Comparison of ENCODE assay signal across 8 mouse cellular contexts in genomic region chr9:58583267-58583641, GRCm38 (mm10). TPM values are rescaled to one million over a fixed set of nuclear protein-coding genes. Genes with fewer than 3 reads are reported as not detected.
A peak's percentile ranks its signal among the peaks of the same experiment; 100 is the strongest.
DNase-seq lines count a peak whose midpoint lies in the region; ATAC-seq and TF ChIP-seq lines count a peak whose summit lies in the region.

No protein-coding gene starts in this region.

- no peak for TF ChIP-seq POLR2A in heart, adult 2 months (IDR thresholded peaks at IDR 0.05; ENCODE audit: insufficient read depth, low read depth, low read length)
- TF ChIP-seq POLR2A in thymus, adult 2 months (IDR thresholded peaks at IDR 0.05; ENCODE audit: control insufficient read depth, extremely low read depth, insufficient read depth, low read length, poor library complexity): no peak

- ATAC-seq in forebrain, embryonic 12.5 days (ENCODE audit: low FRiP score): no peak
- no peak for ATAC-seq in intestine, embryonic 16.5 days

- peak overlapping the region; percentile 68 for H3K4me2 ChIP-seq in forebrain, embryonic 12.5 days
- peak overlapping the region; percentile 78 for H3K4me2 ChIP-seq in intestine, embryonic 16.5 days (ENCODE audit: low read depth, low read length)

- peaks cover 9% of the 10 kb centered on the region for H3K4me1 ChIP-seq in heart, adult 2 months (ENCODE audit: control insufficient read depth, insufficient read depth, low read length)
- peaks cover 10% of the 10 kb centered on the region for H3K4me1 ChIP-seq in forebrain, embryonic 12.5 days
- peaks cover 7% of the 10 kb centered on the region; the same call in 1 of the 2 replicates for H3K4me1 ChIP-seq in intestine, embryonic 16.5 days (ENCODE audit: control insufficient read depth, insufficient read depth, low read length)
- H3K4me1 ChIP-seq in midbrain, embryonic 10.5 days: peaks cover 21% of the 10 kb centered on the region
- H3K4me1 ChIP-seq in thymus, adult 2 months (replicated peaks; ENCODE audit: control insufficient read depth, insufficient read depth, low read length): peaks cover 3% of the 10 kb centered on the region

- peak overlapping the region; percentile 98 for H3K9ac ChIP-seq in heart, adult 2 months (ENCODE audit: low read depth, low read length)
- H3K9ac ChIP-seq in forebrain, embryonic 12.5 days: peak overlapping the region; percentile 95
- peak overlapping the region; percentile 98 for H3K9ac ChIP-seq in intestine, embryonic 16.5 days (ENCODE audit: low read depth, low read length)

- peaks cover 2% of the 10 kb centered on the region; the same call in 1 of the 2 replicates for H3K79me2 ChIP-seq in heart, adult 2 months (replicated peaks; ENCODE audit: control insufficient read depth, insufficient read depth, low read length)

- under 1% methylated on average over 8 of the region's 8 CpGs for WGBS in heart, adult 2 months
- WGBS in forebrain, embryonic 12.5 days: 1% methylated on average over 8 of the region's 8 CpGs
- 2% methylated on average over 8 of the region's 8 CpGs for WGBS in intestine, embryonic 16.5 days
- WGBS in midbrain, embryonic 10.5 days: 2% methylated on average over 8 of the region's 8 CpGs
- WGBS in thymus, adult 2 months: under 1% methylated on average over 8 of the region's 8 CpGs

- peak overlapping the region; percentile 92 for H3K4me3 ChIP-seq in heart, adult 2 months
- H3K4me3 ChIP-seq in forebrain, embryonic 12.5 days (replicated peaks): peak overlapping the region; percentile 84
- peak overlapping the region; percentile 99 for H3K4me3 ChIP-seq in intestine, embryonic 16.5 days (ENCODE audit: low read length)
- H3K4me3 ChIP-seq in midbrain, embryonic 10.5 days: peak overlapping the region; percentile 93
- H3K4me3 ChIP-seq in thymus, adult 2 months (ENCODE audit: control insufficient read depth, insufficient read depth, low read length): peak overlapping the region; percentile 84

- peaks cover 14% of the 10 kb centered on the region for H3K36me3 ChIP-seq in heart, adult 2 months (ENCODE audit: control insufficient read depth, insufficient read depth, low read length)
- H3K36me3 ChIP-seq in forebrain, embryonic 12.5 days (replicated peaks): no peaks in the 10 kb centered on the region
- no peaks in the 10 kb centered on the region for H3K36me3 ChIP-seq in intestine, embryonic 16.5 days (ENCODE audit: control insufficient read depth, insufficient read depth, low read length)
- H3K36me3 ChIP-seq in midbrain, embryonic 10.5 days: peaks cover 4% of the 10 kb centered on the region
- H3K36me3 ChIP-seq in thymus, adult 2 months (ENCODE audit: control insufficient read depth, insufficient read depth, low read length): no peaks in the 10 kb centered on the region

- H3K27ac ChIP-seq in heart, adult 2 months: peak overlapping the region; percentile 96
- H3K27ac ChIP-seq in forebrain, embryonic 12.5 days: peak overlapping the region; percentile 98
- H3K27ac ChIP-seq in intestine, embryonic 16.5 days (ENCODE audit: low read length): peak overlapping the region; percentile 97
- peak overlapping the region; percentile 95 for H3K27ac ChIP-seq in midbrain, embryonic 10.5 days (replicated peaks)
- H3K27ac ChIP-seq in thymus, adult 2 months (ENCODE audit: control insufficient read depth, insufficient read depth, low read length): peak overlapping the region; percentile 81

- no peak for TF ChIP-seq CTCF in heart, adult 2 months (IDR thresholded peaks at IDR 0.05)
- TF ChIP-seq CTCF in thymus, adult 2 months (IDR thresholded peaks at IDR 0.05; ENCODE audit: borderline replicate concordance, control insufficient read depth, extremely low read depth, insufficient read depth, low read length, poor library complexity): no peak

- no peaks in the 10 kb centered on the region for H3K9me3 ChIP-seq in forebrain, embryonic 12.5 days
- no peaks in the 10 kb centered on the region for H3K9me3 ChIP-seq in intestine, embryonic 16.5 days (ENCODE audit: control insufficient read depth, low read length)
- no peaks in the 10 kb centered on the region for H3K9me3 ChIP-seq in midbrain, embryonic 10.5 days (replicated peaks)

- intact Hi-C loops in heart, adult 2 months (cut with DNase I): no loop called here
- intact Hi-C loops in left cerebral cortex, postnatal 4 days (cut with DNase I): loop anchor here (5.0 kb wide), 1 partner anchor 69 kb away; no protein-coding TSS in a partner anchor

- no peak for TF ChIP-seq EP300 in heart, adult 2 months (IDR thresholded peaks at IDR 0.05; ENCODE audit: insufficient read depth, low read depth, low read length)

- DNase-seq in heart, adult 2 months: peak; percentile 45 to 52
- no peak for DNase-seq in heart, adult 18-20 months
- DNase-seq in MEL-GATA-1-ER (ENCODE audit: extremely low read depth, low read depth): peak; percentile 47
- DNase-seq in midbrain, embryonic 10.5 days (ENCODE audit: low spot score): no peak
- peak; percentile 41 for DNase-seq in thymus, adult 2 months
- DNase-seq in left cerebral cortex, postnatal 4 days: no peak

- H3K27me3 ChIP-seq in heart, adult 2 months (ENCODE audit: control insufficient read depth, insufficient read depth, low read length): no peaks in the 10 kb centered on the region
- no peaks in the 10 kb centered on the region for H3K27me3 ChIP-seq in forebrain, embryonic 12.5 days
- H3K27me3 ChIP-seq in intestine, embryonic 16.5 days (replicated peaks; ENCODE audit: control insufficient read depth, insufficient read depth, low read length): no peaks in the 10 kb centered on the region
- H3K27me3 ChIP-seq in midbrain, embryonic 10.5 days (ENCODE audit: low read depth, poor library complexity, severe bottlenecking): no peaks in the 10 kb centered on the region
- no peaks in the 10 kb centered on the region for H3K27me3 ChIP-seq in thymus, adult 2 months (ENCODE audit: control insufficient read depth, insufficient read depth, low read length)

RNA-seq across cellular contexts. Expression of gene Nptn, which starts 1.2 kb away (rescaled TPM):
- total RNA-seq in heart, adult 2 months (2021): 100 to 1,000 TPM; 123 to 124 TPM
- polyA plus RNA-seq in heart, adult 2 months (2012; rRNA removed): 282 and 290 TPM in 2 replicates
- 100 to 1,000 TPM; 113 to 123 TPM for total RNA-seq in heart, adult 18-20 months (2021)
- polyA plus RNA-seq in forebrain, embryonic 12.5 days (2016; fragmentation: Nextera tagmentation; extraction: Ambion mirVana): 69.6 and 71.6 TPM in 2 replicates
- 118 and 122 TPM in 2 replicates for polyA plus RNA-seq in intestine, embryonic 16.5 days (2015; fragmentation: Nextera tagmentation; extraction: Ambion mirVana)
- polyA plus RNA-seq in midbrain, embryonic 10.5 days (2016; fragmentation: Nextera tagmentation; extraction: Ambion mirVana): 52.5 and 55.2 TPM in 2 replicates
- 282 and 309 TPM in 2 replicates for polyA plus RNA-seq in thymus, adult 2 months (2012; rRNA removed)
- total RNA-seq in left cerebral cortex, postnatal 4 days (2021): 100 to 1,000 TPM; 403 to 462 TPM

RNA-seq across cellular contexts. Expression of gene Cd276, which starts 28.0 kb away (rescaled TPM):
- total RNA-seq in heart, adult 2 months (2021): 1 to 10 TPM; 8.5 to 10.0 TPM
- 7.1 and 7.8 TPM in 2 replicates for polyA plus RNA-seq in heart, adult 2 months (2012; rRNA removed)
- total RNA-seq in heart, adult 18-20 months (2021): 1 to 10 TPM; 5.9 to 8.3 TPM
- polyA plus RNA-seq in forebrain, embryonic 12.5 days (2016; fragmentation: Nextera tagmentation; extraction: Ambion mirVana): 32.2 and 35.9 TPM in 2 replicates
- 17.9 and 18.1 TPM in 2 replicates for polyA plus RNA-seq in intestine, embryonic 16.5 days (2015; fragmentation: Nextera tagmentation; extraction: Ambion mirVana)
- 24.5 and 26.0 TPM in 2 replicates for polyA plus RNA-seq in midbrain, embryonic 10.5 days (2016; fragmentation: Nextera tagmentation; extraction: Ambion mirVana)
- polyA plus RNA-seq in thymus, adult 2 months (2012; rRNA removed): 2.3 and 2.5 TPM in 2 replicates
- total RNA-seq in left cerebral cortex, postnatal 4 days (2021): 10 to 100 TPM; 30.4 to 36.3 TPM

Comparison
In these comparisons a context has a peak if more than half of its experiments do, and no peak if none do; other contexts are left out.
1. DNase-seq: peak in heart, adult 2 months (2 of 2), MEL-GATA-1-ER (single experiment) and thymus, adult 2 months (single experiment); none in heart, adult 18-20 months (0 of 2), midbrain, embryonic 10.5 days (single experiment) and left cerebral cortex, postnatal 4 days (single experiment).
2. Peak in every context shown above with its lines, with median percentiles within 50 percentile points of each other: H3K27ac ChIP-seq, H3K4me3 ChIP-seq and H3K9ac ChIP-seq.